Mouse (Mus musculus) kidney, adult 2 months (tissue): ENCODE measurements around the gene Gm49396. TPM values are rescaled to one million over a fixed set of nuclear protein-coding genes. Genes with fewer than 3 reads are reported as not detected.

Experiments
- DNase-seq: peaks from one replicate; pipeline ENCODE4 v3.0.0; 2021
- H3K27ac ChIP-seq: fragments of 200-500 bp; 2 replicates; pipeline ENCODE4 v1.5.1; 2012; ENCODE audit warnings: low read depth, low read length, control low read depth, inconsistent platforms; ENCODE audit not compliant: insufficient read depth
- H3K27me3 ChIP-seq: fragments of 200-500 bp; replicated peaks from 2 replicates; pipeline ENCODE4 v1.6.1; 2012; ENCODE audit warnings: mild to moderate bottlenecking, moderate library complexity, low read length, inconsistent platforms; ENCODE audit not compliant: control insufficient read depth, insufficient read depth
- H3K36me3 ChIP-seq: fragments of 200-500 bp; 2 replicates; pipeline ENCODE4 v1.6.1; 2012; ENCODE audit warnings: mild to moderate bottlenecking, moderate library complexity, low read length, inconsistent platforms; ENCODE audit not compliant: control insufficient read depth, insufficient read depth
- H3K4me1 ChIP-seq: fragments of 200-500 bp; 2 replicates; pipeline ENCODE4 v1.6.1; 2011; ENCODE audit warnings: low read length; ENCODE audit not compliant: control insufficient read depth, insufficient read depth
- H3K4me3 ChIP-seq: fragments of 200-500 bp; 2 replicates; pipeline ENCODE4 v1.5.1; 2011; ENCODE audit warnings: mild to moderate bottlenecking, low read depth, low read length, control low read depth; ENCODE audit not compliant: insufficient read depth
- CTCF ChIP-seq: fragments of 200-500 bp; conservative IDR thresholded peaks from 2 replicates; pipeline ENCODE4 v1.5.1; 2011; ENCODE audit warnings: low read depth, mild to moderate bottlenecking, control low read depth, low read length, moderate library complexity, mixed read lengths; ENCODE audit not compliant: insufficient read depth, insufficient read length
- POLR2A ChIP-seq: fragments of 200-500 bp; IDR thresholded peaks from one replicate; pipeline ENCODE4 v1.6.1; 2011; ENCODE audit warnings: low read depth, low read length, control low read depth
- WGBS: fragments of 180-500 bp; shearing (Covaris S2); methylation state at CpG from one replicate; pipeline ENCODE4 v1.1.7; 2018; 5-methylcytosine and 5-hydroxymethylcytosine counted together
- polyA plus RNA-seq: library from polyadenylated mRNA; depleted of rRNA; stranded (reverse); fragments of >200 nt; gene quantifications from 2 replicates; pipeline ENCODE4 v1.2.3, GENCODE M21; 2012

Gm49396 gene
- polyA plus RNA-seq, 1 experiment, result 1.9 TPM

DNA sequence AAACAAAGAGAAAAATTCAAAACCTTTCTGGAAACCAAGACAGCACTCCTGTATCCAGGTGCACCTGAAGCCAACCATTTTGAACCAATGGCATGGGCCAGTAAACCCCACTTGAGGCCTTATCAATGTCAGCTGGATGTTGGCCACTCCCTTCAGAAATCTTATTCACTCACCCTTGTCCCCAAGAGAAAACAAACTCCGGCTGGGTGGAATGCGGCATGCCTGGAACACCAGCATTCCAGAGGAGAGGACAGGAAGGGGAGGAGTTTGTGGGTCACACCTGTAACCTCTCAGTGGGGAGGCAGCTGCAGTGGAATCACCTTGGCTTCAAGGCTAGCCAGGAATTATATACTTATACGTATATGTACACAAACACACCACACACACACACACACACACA, 39.4 kb downstream of the Gm49396 start:
- H3K4me3 ChIP-seq, result no peak overlapping the region
- H3K27ac ChIP-seq, result peak overlapping the region; percentile 83
- 6% methylated on average over 3 of the region's 3 CpGs for WGBS
- H3K4me1 ChIP-seq, result peaks cover 8% of the 10 kb centered on the region
- no peaks in the 10 kb centered on the region for H3K36me3 ChIP-seq
- TF ChIP-seq CTCF, result no peak
- H3K27me3 ChIP-seq, result no peaks in the 10 kb centered on the region; the same call in 1 of the 2 replicates
- DNase-seq, result peak; percentile 82

DNA sequence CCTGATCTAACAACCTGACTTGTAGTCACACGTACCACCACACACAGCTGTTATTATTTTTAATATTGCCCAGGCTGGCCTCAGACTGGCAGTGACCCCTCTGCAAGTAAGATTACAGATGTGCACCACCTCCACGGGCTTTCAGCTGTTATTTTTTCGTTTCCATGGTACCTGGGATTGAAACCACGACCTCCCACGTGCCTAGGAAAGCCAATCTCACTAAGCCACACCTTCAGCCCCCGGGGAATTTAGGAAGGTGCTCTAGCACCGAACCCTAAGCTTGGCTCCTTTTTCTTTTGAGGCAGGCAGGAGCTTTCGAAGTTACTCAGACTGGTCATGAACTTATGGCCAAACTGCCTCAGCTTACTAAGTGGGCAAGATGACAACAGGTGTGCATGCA, 41.3 kb downstream of the Gm49396 start:
- 41% methylated on average over 8 of the region's 8 CpGs for WGBS
- H3K36me3 ChIP-seq, result no peaks in the 10 kb centered on the region
- H3K27ac ChIP-seq, result no peak overlapping the region
- DNase-seq, result no peak
- H3K27me3 ChIP-seq, result no peaks in the 10 kb centered on the region
- peaks cover 8% of the 10 kb centered on the region for H3K4me1 ChIP-seq
- H3K4me3 ChIP-seq, result no peak overlapping the region
- TF ChIP-seq POLR2A (no peak), CTCF (no peak)

DNA sequence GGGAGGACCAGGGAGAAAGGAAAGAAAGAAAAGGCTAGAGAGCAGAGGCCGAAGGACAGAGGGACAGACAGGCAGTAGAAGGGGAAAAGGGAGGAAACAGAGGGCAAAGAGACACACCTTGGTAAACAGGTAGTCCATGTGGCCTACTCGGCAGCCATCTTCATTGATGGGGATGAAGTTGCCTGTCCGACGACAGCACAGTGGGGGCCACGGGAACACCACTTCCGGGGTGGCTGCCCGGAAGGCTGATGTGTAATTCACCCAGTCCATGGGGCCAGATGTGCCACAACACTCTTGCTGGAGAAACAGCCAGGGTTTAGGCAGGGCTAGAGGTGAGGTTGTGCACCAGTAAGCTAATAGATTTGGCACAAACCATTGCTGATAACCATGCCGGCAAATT, 41.8 kb downstream of the Gm49396 start:
- DNase-seq, result no peak
- H3K4me3 ChIP-seq, result no peak overlapping the region
- H3K36me3 ChIP-seq, result no peaks in the 10 kb centered on the region
- peaks cover 8% of the 10 kb centered on the region for H3K4me1 ChIP-seq
- no peak overlapping the region for H3K27ac ChIP-seq
- no peak for TF ChIP-seq POLR2A
- TF ChIP-seq CTCF, result no peak
- 87% methylated on average over 8 of the region's 8 CpGs for WGBS
- H3K27me3 ChIP-seq, result no peaks in the 10 kb centered on the region

DNA sequence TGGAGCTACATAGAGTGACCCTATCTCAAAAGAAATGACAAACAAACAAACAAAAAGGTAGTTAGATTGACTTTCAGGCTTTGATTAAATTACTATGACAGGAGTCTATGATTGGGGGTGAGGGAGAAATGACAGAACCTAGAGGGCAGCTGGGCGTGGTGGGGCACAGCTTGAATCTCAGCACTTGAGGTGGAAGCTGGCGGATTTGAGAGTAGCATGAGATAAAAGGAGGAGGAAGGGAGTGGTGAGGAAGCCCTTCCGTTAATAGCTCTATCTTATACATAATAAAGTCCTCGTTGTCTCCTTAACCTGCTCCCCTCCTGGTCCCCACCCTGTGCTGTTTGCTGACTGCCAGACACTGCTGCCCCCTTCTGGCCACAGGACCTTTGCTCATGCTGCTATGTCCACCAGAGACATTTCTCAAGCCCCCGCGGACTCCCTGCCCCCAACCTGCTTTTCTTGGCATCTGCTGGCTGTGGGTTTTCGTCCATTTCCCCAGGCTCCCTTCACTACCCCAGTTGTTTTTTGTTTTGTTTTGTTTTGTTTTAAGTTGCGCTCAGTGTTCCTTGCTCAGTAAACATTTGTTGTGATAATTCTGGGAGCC, 44.7 kb downstream of the Gm49396 start:
- DNase-seq, result peak; percentile 61
- peaks cover 8% of the 10 kb centered on the region for H3K4me1 ChIP-seq
- no peak overlapping the region for H3K27ac ChIP-seq
- WGBS, result 29% methylated on average over 8 of the region's 8 CpGs
- H3K4me3 ChIP-seq, result no peak overlapping the region
- H3K36me3 ChIP-seq, result no peaks in the 10 kb centered on the region
- TF ChIP-seq POLR2A, result no peak
- peak; percentile 76 for TF ChIP-seq CTCF
- H3K27me3 ChIP-seq, result no peaks in the 10 kb centered on the region

DNA sequence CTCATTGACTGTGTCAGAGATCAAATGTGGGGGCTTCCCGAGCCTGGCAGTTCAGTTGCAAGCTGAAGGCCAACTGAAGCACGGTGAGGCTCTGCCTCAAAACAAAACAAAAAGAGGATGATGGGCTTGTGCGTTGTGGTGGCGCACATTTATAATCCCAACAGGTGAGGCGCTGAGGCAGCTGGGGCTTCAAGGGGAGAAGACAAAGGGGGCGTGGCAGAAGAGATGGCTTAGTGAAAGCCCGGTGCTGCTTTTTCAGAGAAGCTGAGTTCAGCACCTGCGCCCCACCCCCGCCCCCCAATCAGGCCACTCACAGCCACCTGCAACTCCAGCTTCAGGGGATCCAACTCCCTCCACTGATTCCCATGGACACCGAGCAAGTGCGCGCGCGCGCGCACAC, 45.3 kb downstream of the Gm49396 start:
- no peak for DNase-seq
- Histone ChIP-seq H3K27me3 (no peaks in the 10 kb centered on the region), H3K27ac (no peak overlapping the region), H3K4me3 (no peak overlapping the region), H3K4me1 (peaks cover 1% of the 10 kb centered on the region), H3K36me3 (no peaks in the 10 kb centered on the region)
- TF ChIP-seq POLR2A (no peak), CTCF (no peak)
- 52% methylated on average over 16 of the region's 16 CpGs for WGBS

DNA sequence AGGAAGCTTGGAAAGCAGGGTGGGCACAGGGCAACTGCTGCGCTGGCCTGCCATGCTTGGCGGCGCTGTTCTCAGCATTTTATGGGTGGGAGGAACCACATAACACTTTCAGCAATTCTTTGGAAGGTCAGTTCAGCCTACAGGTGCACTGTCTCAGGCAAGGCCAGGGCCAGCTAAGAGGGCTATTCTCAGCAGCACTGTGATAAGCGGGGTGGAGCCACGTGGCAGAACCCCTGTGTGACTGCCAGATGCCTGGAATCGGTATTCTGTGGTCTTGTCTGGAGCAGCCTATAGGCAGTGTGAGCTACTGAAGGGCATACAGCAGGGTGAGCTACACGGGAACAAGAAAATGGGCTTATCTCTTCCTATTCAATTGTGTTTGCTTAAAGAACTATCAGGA, 46.9 kb downstream of the Gm49396 start:
- WGBS, result 53% methylated on average over 7 of the region's 7 CpGs
- no peak for DNase-seq
- no peaks in the 10 kb centered on the region for H3K27me3 ChIP-seq
- no peaks in the 10 kb centered on the region; the same call in 1 of the 2 replicates for H3K4me1 ChIP-seq
- H3K27ac ChIP-seq, result no peak overlapping the region
- TF ChIP-seq CTCF (no peak), POLR2A (no peak)
- H3K4me3 ChIP-seq, result no peak overlapping the region
- H3K36me3 ChIP-seq, result no peaks in the 10 kb centered on the region

DNA sequence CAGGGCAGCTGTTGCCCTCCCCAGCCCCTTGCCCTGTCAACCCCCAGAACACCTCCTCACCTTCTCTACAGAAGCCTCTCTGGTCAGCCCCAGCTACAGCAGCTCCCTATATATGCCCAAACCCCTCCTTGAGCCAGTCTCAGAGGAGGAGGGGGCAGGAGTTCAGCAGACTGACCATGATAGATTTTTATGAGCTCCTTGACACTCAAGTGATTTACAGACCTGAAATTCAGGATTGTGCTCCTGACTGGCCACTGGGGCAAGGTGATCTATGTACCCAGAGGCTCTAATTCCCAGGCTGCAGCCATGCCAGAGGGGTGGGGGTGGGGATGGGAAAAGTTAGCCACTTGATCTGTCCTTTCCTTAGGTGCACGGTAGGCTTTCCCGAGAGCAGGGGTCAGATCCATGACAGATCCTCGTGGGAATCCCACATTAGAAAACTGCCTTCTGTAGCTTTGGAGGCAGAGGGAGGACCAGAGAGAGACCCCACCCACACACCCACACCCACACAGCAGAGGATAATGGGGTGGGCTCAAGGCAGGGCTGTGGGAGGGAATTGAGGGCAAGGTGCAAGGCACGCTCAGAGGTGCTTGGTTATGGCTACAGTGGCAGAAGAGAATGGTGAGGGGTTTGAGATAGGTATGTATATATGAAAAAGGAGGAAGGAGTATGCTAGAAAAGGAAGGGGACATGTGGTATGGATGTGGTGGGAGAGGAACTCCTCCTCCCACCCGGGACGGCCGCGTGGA, 49.7 kb downstream of the Gm49396 start, which contains the start of gene Upk1a:
Upk1a (minus strand) TSS at position 194 of the 749 bp plus-strand sequence.
- Histone ChIP-seq H3K4me1 (no peaks in the 10 kb centered on the region; the same call in 1 of the 2 replicates), H3K27me3 (no peaks in the 10 kb centered on the region), H3K36me3 (no peaks in the 10 kb centered on the region; the same call in 1 of the 2 replicates), H3K27ac (no peak within 1 kb of the TSS), H3K4me3 (no peak within 1 kb of the TSS)
- 25% methylated on average over 8 of the region's 8 CpGs for WGBS
- TF ChIP-seq POLR2A (no peak), CTCF (no peak)
- DNase-seq, result no peak
